Mouse (Mus musculus): ENCODE measurements around the gene Frmd4b. TPM values are rescaled to one million over a fixed set of nuclear protein-coding genes. Genes with fewer than 3 reads are reported as not detected.

The Frmd4b gene
- polyA plus RNA-seq, 1 experiment from 2014 or later = 10.6 TPM

- Histone ChIP-seq H3K4me2 (ENCODE audit: low read depth, low read length) (peak overlapping the region; percentile 1; the same call in 1 of the 2 replicates), H3K36me3 (ENCODE audit: control insufficient read depth, insufficient read depth, low read length) (no peaks in the 10 kb centered on the region), H3K27me3 (replicated peaks; ENCODE audit: control insufficient read depth, insufficient read depth, low read length) (no peaks in the 10 kb centered on the region), H3K9ac (ENCODE audit: low read depth, low read length) (no peak overlapping the region), H3K27ac (ENCODE audit: low read length) (no peak overlapping the region), H3K4me1 (ENCODE audit: control insufficient read depth, insufficient read depth, low read length) (peaks cover 15% of the 10 kb centered on the region), H3K4me3 (ENCODE audit: low read length) (no peak overlapping the region), H3K9me3 (ENCODE audit: control insufficient read depth, low read length) (no peaks in the 10 kb centered on the region)
- 28% methylated on average over 17 of the region's 17 CpGs for WGBS
- ATAC-seq = peak; percentile 37; the same call in 1 of the 2 replicates
These were observed 221.6 kb downstream of the Frmd4b start for GRCm38 (mm10) chr6:97395477-97396350.

DNA sequence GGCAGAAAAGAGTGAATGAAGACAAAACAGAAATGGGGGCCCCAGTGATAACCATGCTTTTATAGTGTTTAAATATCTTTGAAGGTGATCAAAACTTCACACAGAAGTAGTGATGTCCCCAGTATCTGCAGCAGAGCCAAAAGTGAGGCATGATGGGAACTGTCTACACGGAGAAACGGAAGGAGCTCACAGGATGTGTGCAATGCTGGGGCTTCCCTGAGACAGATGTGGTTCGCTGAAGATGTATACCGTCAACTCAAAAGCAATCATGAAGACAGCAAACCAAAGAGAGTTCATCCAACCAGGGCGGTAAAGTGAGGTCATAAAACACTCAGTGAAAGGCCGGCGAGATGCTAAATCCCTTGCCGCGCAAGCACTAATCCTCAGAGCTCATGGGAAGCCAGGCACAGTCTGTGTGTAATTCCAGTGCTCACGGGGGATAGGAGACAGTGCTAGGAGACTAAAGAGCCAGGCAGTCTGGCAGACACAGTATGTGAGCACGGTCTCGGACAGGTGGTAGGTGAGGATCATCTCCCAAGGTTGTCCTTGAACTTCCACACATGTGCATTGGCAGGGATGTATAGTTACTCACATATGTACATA is 222.8 kb downstream of the Frmd4b start:
- WGBS = 40% methylated on average over 12 of the region's 12 CpGs
- Histone ChIP-seq H3K4me1 (ENCODE audit: control insufficient read depth, insufficient read depth, low read length) (peaks cover 15% of the 10 kb centered on the region), H3K36me3 (ENCODE audit: control insufficient read depth, insufficient read depth, low read length) (no peaks in the 10 kb centered on the region), H3K9me3 (ENCODE audit: control insufficient read depth, low read length) (no peaks in the 10 kb centered on the region), H3K4me3 (ENCODE audit: low read length) (no peak overlapping the region), H3K27ac (ENCODE audit: low read length) (no peak overlapping the region), H3K4me2 (ENCODE audit: low read depth, low read length) (no peak overlapping the region), H3K27me3 (replicated peaks; ENCODE audit: control insufficient read depth, insufficient read depth, low read length) (no peaks in the 10 kb centered on the region), H3K9ac (ENCODE audit: low read depth, low read length) (no peak overlapping the region)
- peak; percentile 32; the same call in 1 of the 2 replicates for ATAC-seq

DNA sequence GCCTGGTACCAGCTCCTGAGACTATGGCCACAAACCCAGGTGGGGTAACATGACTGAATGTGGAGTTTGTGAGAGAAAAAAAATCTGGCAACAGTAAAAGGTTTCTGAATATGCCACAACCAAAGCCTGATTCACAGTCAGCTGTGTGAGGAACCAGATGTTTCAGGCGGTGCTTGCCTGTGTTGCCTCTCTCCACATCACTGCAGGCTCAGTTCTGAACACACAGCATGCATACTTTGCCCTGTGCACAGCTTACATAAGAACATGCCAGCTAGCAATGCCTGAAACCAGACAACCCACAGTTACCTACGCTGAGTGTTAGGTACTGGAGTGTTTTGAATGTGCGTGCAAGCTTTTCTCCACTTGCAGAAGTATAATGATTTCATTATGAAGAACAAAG is 224.4 kb downstream of the Frmd4b start:
- Histone ChIP-seq H3K27ac (ENCODE audit: low read length) (no peak overlapping the region), H3K4me2 (ENCODE audit: low read depth, low read length) (no peak overlapping the region), H3K4me1 (ENCODE audit: control insufficient read depth, insufficient read depth, low read length) (peaks cover 11% of the 10 kb centered on the region), H3K9ac (ENCODE audit: low read depth, low read length) (no peak overlapping the region), H3K4me3 (ENCODE audit: low read length) (no peak overlapping the region), H3K36me3 (ENCODE audit: control insufficient read depth, insufficient read depth, low read length) (no peaks in the 10 kb centered on the region), H3K27me3 (replicated peaks; ENCODE audit: control insufficient read depth, insufficient read depth, low read length) (no peaks in the 10 kb centered on the region), H3K9me3 (ENCODE audit: control insufficient read depth, low read length) (no peaks in the 10 kb centered on the region)
- no peak for ATAC-seq
- WGBS = 92% methylated on average over 3 of the region's 3 CpGs

DNA sequence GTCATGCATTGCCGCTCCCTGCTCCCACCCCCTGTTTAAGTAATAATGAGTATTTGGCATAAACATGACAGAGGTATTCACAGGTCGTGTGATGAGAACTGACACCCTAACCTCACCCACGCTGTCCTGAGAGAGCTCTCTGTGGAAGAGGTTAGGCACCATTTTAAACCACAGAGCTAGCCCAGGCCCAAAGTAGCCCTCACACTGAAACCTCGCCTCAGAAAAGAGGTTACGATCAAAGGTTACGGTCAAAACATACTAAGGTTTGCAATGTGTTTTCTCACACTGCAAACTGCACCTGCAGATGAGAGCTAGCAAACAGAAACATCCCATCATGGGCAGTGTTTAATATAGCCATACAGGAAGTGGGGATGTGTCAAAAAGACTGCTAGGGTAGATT is 230.0 kb downstream of the Frmd4b start:
- no peak for ATAC-seq
- Histone ChIP-seq H3K4me3 (ENCODE audit: low read length) (no peak overlapping the region), H3K36me3 (ENCODE audit: control insufficient read depth, insufficient read depth, low read length) (no peaks in the 10 kb centered on the region), H3K9ac (ENCODE audit: low read depth, low read length) (no peak overlapping the region), H3K4me1 (ENCODE audit: control insufficient read depth, insufficient read depth, low read length) (no peaks in the 10 kb centered on the region), H3K4me2 (ENCODE audit: low read depth, low read length) (no peak overlapping the region), H3K27me3 (replicated peaks; ENCODE audit: control insufficient read depth, insufficient read depth, low read length) (no peaks in the 10 kb centered on the region), H3K9me3 (ENCODE audit: control insufficient read depth, low read length) (no peaks in the 10 kb centered on the region), H3K27ac (ENCODE audit: low read length) (no peak overlapping the region)
- 82% methylated on average over 6 of the region's 6 CpGs for WGBS

DNA sequence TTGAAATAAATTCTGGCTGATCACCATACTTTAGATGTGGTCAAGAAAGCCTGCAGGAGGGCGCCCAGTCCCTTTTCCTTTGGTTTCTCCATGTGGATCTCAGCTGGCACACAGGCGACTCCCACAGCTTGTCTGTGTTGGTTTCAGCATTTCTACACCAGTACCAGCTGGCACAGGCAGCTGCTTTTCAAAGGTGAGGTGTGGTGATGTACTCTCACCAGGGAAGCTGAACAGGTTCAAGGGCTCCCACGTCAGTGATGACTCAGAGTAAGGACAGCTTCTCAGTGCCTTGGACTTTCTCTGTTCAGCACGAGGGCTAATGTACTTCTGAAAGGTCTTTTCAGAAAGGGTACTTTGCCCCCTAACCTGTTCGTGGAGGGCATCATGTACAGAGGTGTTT is 232.4 kb downstream of the Frmd4b start:
- Histone ChIP-seq H3K27me3 (replicated peaks; ENCODE audit: control insufficient read depth, insufficient read depth, low read length) (no peaks in the 10 kb centered on the region), H3K4me1 (ENCODE audit: control insufficient read depth, insufficient read depth, low read length) (no peaks in the 10 kb centered on the region), H3K4me2 (ENCODE audit: low read depth, low read length) (no peak overlapping the region), H3K9me3 (ENCODE audit: control insufficient read depth, low read length) (no peaks in the 10 kb centered on the region), H3K36me3 (ENCODE audit: control insufficient read depth, insufficient read depth, low read length) (no peaks in the 10 kb centered on the region), H3K4me3 (ENCODE audit: low read length) (no peak overlapping the region), H3K9ac (ENCODE audit: low read depth, low read length) (no peak overlapping the region), H3K27ac (ENCODE audit: low read length) (no peak overlapping the region)
- 82% methylated on average over 5 of the region's 5 CpGs for WGBS
- no peak for ATAC-seq

GRCm38 (mm10) chr6:97381275-97381674 is 236.1 kb downstream of the Frmd4b start:
- Histone ChIP-seq H3K36me3 (ENCODE audit: control insufficient read depth, insufficient read depth, low read length) (no peaks in the 10 kb centered on the region), H3K9ac (ENCODE audit: low read depth, low read length) (no peak overlapping the region), H3K9me3 (ENCODE audit: control insufficient read depth, low read length) (no peaks in the 10 kb centered on the region), H3K4me3 (ENCODE audit: low read length) (no peak overlapping the region), H3K27me3 (replicated peaks; ENCODE audit: control insufficient read depth, insufficient read depth, low read length) (no peaks in the 10 kb centered on the region), H3K4me2 (ENCODE audit: low read depth, low read length) (no peak overlapping the region), H3K4me1 (ENCODE audit: control insufficient read depth, insufficient read depth, low read length) (no peaks in the 10 kb centered on the region), H3K27ac (ENCODE audit: low read length) (no peak overlapping the region)
- ATAC-seq = no peak
- 82% methylated on average over 4 of the region's 4 CpGs for WGBS

DNA sequence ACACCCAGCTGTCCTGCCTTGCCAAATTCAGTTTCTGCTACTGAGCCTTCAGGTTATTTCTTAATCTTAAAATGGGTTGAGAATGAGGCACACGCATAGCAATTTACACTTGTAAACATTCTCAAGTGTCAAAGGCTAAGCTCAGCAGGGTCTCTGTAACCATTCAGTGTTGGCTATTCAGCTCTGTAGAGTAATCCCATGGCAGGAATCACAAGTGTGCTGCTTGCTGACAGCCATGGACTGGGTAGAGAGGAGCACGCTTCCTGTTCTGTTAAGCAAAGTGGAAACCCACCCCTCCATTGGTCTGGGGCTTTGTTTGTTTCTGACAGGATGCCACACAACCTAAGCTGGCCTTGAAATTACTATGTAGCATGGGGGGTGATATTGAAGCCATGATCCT is 246.4 kb downstream of the Frmd4b start:
- Histone ChIP-seq H3K27me3 (replicated peaks; ENCODE audit: control insufficient read depth, insufficient read depth, low read length) (no peaks in the 10 kb centered on the region), H3K4me2 (ENCODE audit: low read depth, low read length) (no peak overlapping the region), H3K36me3 (ENCODE audit: control insufficient read depth, insufficient read depth, low read length) (no peaks in the 10 kb centered on the region), H3K4me3 (ENCODE audit: low read length) (no peak overlapping the region), H3K9me3 (ENCODE audit: control insufficient read depth, low read length) (peaks cover 4% of the 10 kb centered on the region; the same call in 1 of the 2 replicates), H3K27ac (ENCODE audit: low read length) (no peak overlapping the region), H3K9ac (ENCODE audit: low read depth, low read length) (no peak overlapping the region), H3K4me1 (ENCODE audit: control insufficient read depth, insufficient read depth, low read length) (no peaks in the 10 kb centered on the region)
- ATAC-seq = no peak
- 52% methylated on average over 2 of the region's 2 CpGs for WGBS

- Histone ChIP-seq H3K4me1 (ENCODE audit: control insufficient read depth, insufficient read depth, low read length) (no peaks in the 10 kb centered on the region), H3K27me3 (replicated peaks; ENCODE audit: control insufficient read depth, insufficient read depth, low read length) (no peaks in the 10 kb centered on the region), H3K36me3 (ENCODE audit: control insufficient read depth, insufficient read depth, low read length) (no peaks in the 10 kb centered on the region), H3K4me2 (ENCODE audit: low read depth, low read length) (no peak overlapping the region), H3K9ac (ENCODE audit: low read depth, low read length) (no peak overlapping the region), H3K27ac (ENCODE audit: low read length) (no peak overlapping the region), H3K4me3 (ENCODE audit: low read length) (no peak overlapping the region), H3K9me3 (ENCODE audit: control insufficient read depth, low read length) (peaks cover 4% of the 10 kb centered on the region; the same call in 1 of the 2 replicates)
- ATAC-seq = no peak
- 56% methylated on average over 1 of the region's 1 CpGs for WGBS
These were observed 246.9 kb downstream of the Frmd4b start for GRCm38 (mm10) chr6:97370460-97370859.

DNA sequence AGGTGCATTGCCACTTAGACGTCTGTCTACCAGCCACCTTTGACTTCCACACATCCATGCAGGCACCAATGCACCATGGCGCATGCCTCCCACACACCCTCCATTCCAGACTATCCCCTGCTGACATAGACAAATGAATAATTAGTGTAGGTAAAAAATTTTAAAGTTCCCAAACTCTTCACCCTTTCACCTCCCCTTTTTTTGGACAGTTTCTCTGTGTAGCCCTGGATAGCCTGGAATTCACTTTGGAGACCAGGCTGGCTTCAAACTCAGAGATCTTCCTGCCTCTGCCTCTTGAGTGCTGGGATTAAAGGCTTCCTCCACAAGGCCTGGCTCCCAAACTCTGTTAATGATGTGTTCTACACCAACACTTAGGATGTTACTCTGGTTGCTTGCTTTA is 253.5 kb downstream of the Frmd4b start:
- Histone ChIP-seq H3K4me2 (ENCODE audit: low read depth, low read length) (no peak overlapping the region), H3K4me1 (ENCODE audit: control insufficient read depth, insufficient read depth, low read length) (no peaks in the 10 kb centered on the region), H3K36me3 (ENCODE audit: control insufficient read depth, insufficient read depth, low read length) (no peaks in the 10 kb centered on the region), H3K27me3 (replicated peaks; ENCODE audit: control insufficient read depth, insufficient read depth, low read length) (no peaks in the 10 kb centered on the region), H3K9me3 (ENCODE audit: control insufficient read depth, low read length) (no peaks in the 10 kb centered on the region; the same call in 1 of the 2 replicates), H3K9ac (ENCODE audit: low read depth, low read length) (no peak overlapping the region), H3K4me3 (ENCODE audit: low read length) (no peak overlapping the region), H3K27ac (ENCODE audit: low read length) (no peak overlapping the region)
- WGBS = 92% methylated on average over 2 of the region's 2 CpGs
- ATAC-seq = no peak
